Mouse (Mus musculus): ENCODE data around the gene Tmem125. TPM values are rescaled to one million over a fixed set of nuclear protein-coding genes. Genes with fewer than 3 reads are reported as not detected.
"Not testable (repeated sequence)": the region's sequence is repeated elsewhere in the genome, so short reads cannot be mapped to it uniquely, and the experiment has no call there.

The Tmem125 gene
- polyA plus RNA-seq, 1 experiment from 2014 or later, result not detected

GRCm38 (mm10) chr4:118526408-118527334 lies 17.2 kb downstream of the Tmem125 start, which contains the start of gene 2610528J11Rik:
Gene 2610528J11Rik, plus strand, starts transcription at chr4:118526999.
- Histone ChIP-seq H3K36me3 (ENCODE audit: control insufficient read depth, insufficient read depth) (no peaks in the 10 kb centered on the region), H3K9ac (replicated peaks; ENCODE audit: low read depth, low read length) (no peak within 1 kb of the TSS), H3K9me3 (ENCODE audit: control insufficient read depth, low read length) (no peaks in the 10 kb centered on the region), H3K4me2 (ENCODE audit: low read length) (no peak within 1 kb of the TSS), H3K4me1 (replicated peaks; ENCODE audit: control insufficient read depth, insufficient read depth, low read length) (no peaks in the 10 kb centered on the region), H3K27me3 (replicated peaks; ENCODE audit: control insufficient read depth, insufficient read depth, low read length) (no peaks in the 10 kb centered on the region), H3K4me3 (replicated peaks; ENCODE audit: low read length) (no peak within 1 kb of the TSS), H3K27ac (ENCODE audit: low read length) (no peak within 1 kb of the TSS)
- ATAC-seq, result no peak
- WGBS, result 36% methylated on average over 17 of the region's 17 CpGs

GRCm38 (mm10) chr4:118525779-118526178 lies 18.1 kb downstream of the Tmem125 start:
- 75% methylated on average over 3 of the region's 3 CpGs for WGBS
- Histone ChIP-seq H3K27ac (ENCODE audit: low read length) (no peak overlapping the region), H3K4me1 (replicated peaks; ENCODE audit: control insufficient read depth, insufficient read depth, low read length) (no peaks in the 10 kb centered on the region), H3K4me2 (ENCODE audit: low read length) (no peak overlapping the region), H3K27me3 (replicated peaks; ENCODE audit: control insufficient read depth, insufficient read depth, low read length) (no peaks in the 10 kb centered on the region), H3K36me3 (ENCODE audit: control insufficient read depth, insufficient read depth) (no peaks in the 10 kb centered on the region), H3K9ac (replicated peaks; ENCODE audit: low read depth, low read length) (no peak overlapping the region), H3K9me3 (ENCODE audit: control insufficient read depth, low read length) (no peaks in the 10 kb centered on the region), H3K4me3 (replicated peaks; ENCODE audit: low read length) (no peak overlapping the region)
- ATAC-seq, result no peak

GRCm38 (mm10) chr4:118523976-118524375 lies 19.9 kb downstream of the Tmem125 start:
- Histone ChIP-seq H3K27me3 (replicated peaks; ENCODE audit: control insufficient read depth, insufficient read depth, low read length) (no peaks in the 10 kb centered on the region), H3K9me3 (ENCODE audit: control insufficient read depth, low read length) (no peaks in the 10 kb centered on the region), H3K36me3 (ENCODE audit: control insufficient read depth, insufficient read depth) (no peaks in the 10 kb centered on the region), H3K27ac (ENCODE audit: low read length) (no peak overlapping the region), H3K4me2 (ENCODE audit: low read length) (no peak overlapping the region), H3K4me1 (replicated peaks; ENCODE audit: control insufficient read depth, insufficient read depth, low read length) (no peaks in the 10 kb centered on the region), H3K4me3 (replicated peaks; ENCODE audit: low read length) (no peak overlapping the region), H3K9ac (replicated peaks; ENCODE audit: low read depth, low read length) (no peak overlapping the region)
- peak; percentile 55 for ATAC-seq
- 58% methylated on average over 7 of the region's 7 CpGs for WGBS

- no peak for ATAC-seq
- WGBS, result 88% methylated on average over 7 of the region's 7 CpGs
Measured at GRCm38 (mm10) chr4:118522248-118522647, 21.6 kb downstream of the Tmem125 start.

GRCm38 (mm10) chr4:118518208-118518607 lies 25.6 kb downstream of the Tmem125 start:
- ATAC-seq, result no peak

More at GRCm38 (mm10) chr4:118522248-118522647, 21.6 kb downstream of the Tmem125 start:
- no peak overlapping the region for H3K9ac ChIP-seq (replicated peaks; ENCODE audit: low read depth, low read length)
- H3K4me3 ChIP-seq (replicated peaks; ENCODE audit: low read length), result no peak overlapping the region
- no peaks in the 10 kb centered on the region for H3K9me3 ChIP-seq (ENCODE audit: control insufficient read depth, low read length)
- no peak overlapping the region for H3K27ac ChIP-seq (ENCODE audit: low read length)
- H3K36me3 ChIP-seq (ENCODE audit: control insufficient read depth, insufficient read depth), result no peaks in the 10 kb centered on the region
- no peaks in the 10 kb centered on the region for H3K4me1 ChIP-seq (replicated peaks; ENCODE audit: control insufficient read depth, insufficient read depth, low read length)
- no peaks in the 10 kb centered on the region for H3K27me3 ChIP-seq (replicated peaks; ENCODE audit: control insufficient read depth, insufficient read depth, low read length)
- no peak overlapping the region for H3K4me2 ChIP-seq (ENCODE audit: low read length)

GRCm38 (mm10) chr4:118517497-118518146 lies 26.2 kb downstream of the Tmem125 start:
- Histone ChIP-seq H3K27me3 (replicated peaks; ENCODE audit: control insufficient read depth, insufficient read depth, low read length) (no peaks in the 10 kb centered on the region), H3K9me3 (ENCODE audit: control insufficient read depth, low read length) (no peaks in the 10 kb centered on the region), H3K4me3 (replicated peaks; ENCODE audit: low read length) (no peak overlapping the region), H3K36me3 (ENCODE audit: control insufficient read depth, insufficient read depth) (no peaks in the 10 kb centered on the region), H3K9ac (replicated peaks; ENCODE audit: low read depth, low read length) (no peak overlapping the region), H3K4me1 (replicated peaks; ENCODE audit: control insufficient read depth, insufficient read depth, low read length) (peaks cover 8% of the 10 kb centered on the region; the same call in 1 of the 2 replicates), H3K27ac (ENCODE audit: low read length) (no peak overlapping the region), H3K4me2 (ENCODE audit: low read length) (no peak overlapping the region)
- 40% methylated on average over 16 of the region's 16 CpGs for WGBS
- ATAC-seq, result no peak

More at GRCm38 (mm10) chr4:118518208-118518607, 25.6 kb downstream of the Tmem125 start:
- Histone ChIP-seq H3K9me3 (ENCODE audit: control insufficient read depth, low read length) (no peaks in the 10 kb centered on the region), H3K4me2 (ENCODE audit: low read length) (no peak overlapping the region), H3K4me1 (replicated peaks; ENCODE audit: control insufficient read depth, insufficient read depth, low read length) (peaks cover 8% of the 10 kb centered on the region; the same call in 1 of the 2 replicates), H3K9ac (replicated peaks; ENCODE audit: low read depth, low read length) (no peak overlapping the region), H3K27me3 (replicated peaks; ENCODE audit: control insufficient read depth, insufficient read depth, low read length) (no peaks in the 10 kb centered on the region), H3K36me3 (ENCODE audit: control insufficient read depth, insufficient read depth) (no peaks in the 10 kb centered on the region), H3K27ac (ENCODE audit: low read length) (no peak overlapping the region), H3K4me3 (replicated peaks; ENCODE audit: low read length) (no peak overlapping the region)
- WGBS, result 72% methylated on average over 5 of the region's 5 CpGs

- Histone ChIP-seq H3K9me3 (ENCODE audit: control insufficient read depth, low read length) (no peaks in the 10 kb centered on the region), H3K27ac (ENCODE audit: low read length) (no peak overlapping the region), H3K9ac (replicated peaks; ENCODE audit: low read depth, low read length) (no peak overlapping the region), H3K4me1 (replicated peaks; ENCODE audit: control insufficient read depth, insufficient read depth, low read length) (peaks cover 8% of the 10 kb centered on the region; the same call in 1 of the 2 replicates), H3K36me3 (ENCODE audit: control insufficient read depth, insufficient read depth) (no peaks in the 10 kb centered on the region), H3K27me3 (replicated peaks; ENCODE audit: control insufficient read depth, insufficient read depth, low read length) (no peaks in the 10 kb centered on the region), H3K4me2 (ENCODE audit: low read length) (no peak overlapping the region), H3K4me3 (replicated peaks; ENCODE audit: low read length) (no peak overlapping the region)
- no peak for ATAC-seq
- WGBS, result 35% methylated on average over 20 of the region's 20 CpGs
Measured at GRCm38 (mm10) chr4:118516699-118517496, 26.9 kb downstream of the Tmem125 start.

GRCm38 (mm10) chr4:118509050-118509449 lies 34.8 kb downstream of the Tmem125 start:
- Histone ChIP-seq H3K27me3 (replicated peaks; ENCODE audit: control insufficient read depth, insufficient read depth, low read length) (no peaks in the 10 kb centered on the region), H3K4me3 (replicated peaks; ENCODE audit: low read length) (no peak overlapping the region), H3K27ac (ENCODE audit: low read length) (no peak overlapping the region), H3K9me3 (ENCODE audit: control insufficient read depth, low read length) (no peaks in the 10 kb centered on the region), H3K4me2 (ENCODE audit: low read length) (no peak overlapping the region), H3K36me3 (ENCODE audit: control insufficient read depth, insufficient read depth) (no peaks in the 10 kb centered on the region), H3K9ac (replicated peaks; ENCODE audit: low read depth, low read length) (no peak overlapping the region), H3K4me1 (replicated peaks; ENCODE audit: control insufficient read depth, insufficient read depth, low read length) (peaks cover 4% of the 10 kb centered on the region; the same call in 1 of the 2 replicates)
- ATAC-seq, result no peak
- WGBS, result 4% methylated on average over 6 of the region's 6 CpGs

GRCm38 (mm10) chr4:118507171-118507570 lies 36.7 kb downstream of the Tmem125 start:
- not testable (repeated sequence) for H3K4me1 ChIP-seq (replicated peaks; ENCODE audit: control insufficient read depth, insufficient read depth, low read length); H3K4me2 ChIP-seq (ENCODE audit: low read length); H3K36me3 ChIP-seq (ENCODE audit: control insufficient read depth, insufficient read depth); H3K27ac ChIP-seq (ENCODE audit: low read length); H3K27me3 ChIP-seq (replicated peaks; ENCODE audit: control insufficient read depth, insufficient read depth, low read length); ATAC-seq; H3K9ac ChIP-seq (replicated peaks; ENCODE audit: low read depth, low read length); H3K9me3 ChIP-seq (ENCODE audit: control insufficient read depth, low read length); H3K4me3 ChIP-seq (replicated peaks; ENCODE audit: low read length)
- 75% methylated on average over 1 of the region's 1 CpGs for WGBS

All from forebrain, embryonic 16.5 days (tissue).